8 mouse cellular contexts compared by ENCODE assay signal in the genomic region with DNA sequence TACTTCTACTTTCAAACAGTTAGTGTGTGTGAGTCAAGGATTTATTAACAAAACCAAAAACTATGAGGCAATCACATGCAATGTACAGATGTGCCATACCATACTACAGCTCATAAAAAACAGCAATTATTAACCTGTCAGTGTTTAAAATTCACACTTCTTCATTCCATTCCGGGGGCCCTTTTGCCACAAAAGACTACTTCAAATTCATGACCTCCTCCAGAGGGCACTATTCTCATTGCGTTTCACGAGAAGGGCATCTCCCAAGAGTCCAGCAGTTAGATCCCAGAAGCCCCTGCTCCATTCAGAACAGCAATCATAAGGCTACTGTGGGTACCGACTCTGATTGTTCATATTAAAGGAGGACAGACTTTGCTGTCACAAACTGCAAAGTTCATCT.
A peak's percentile ranks its signal among the peaks of the same experiment; 100 is the strongest.
DNase-seq lines count a peak whose midpoint lies in the region.
"Had no signal": no experiment of that assay in that cellular context is flagged by ENCODE, and none has a peak within 500 bp of the region (broad histone marks: within the 10 kb centered on the region; RNA-seq: fewer than 3 reads in every experiment).

No protein-coding gene starts in this region.

- peak; percentile 11 for DNase-seq in heart, postnatal 4 days
- no peak for DNase-seq in heart, adult 8-10 months (ENCODE audit: low spot score)
- DNase-seq in 3T3-L1 (ENCODE audit: low read depth, low spot score) (peak; percentile 29), ES-CJ7 (ENCODE audit: low read depth, low spot score) (peak; percentile 63)
- DNase-seq in kidney, postnatal 36 days: peak; percentile 18 to 19
- DNase-seq in yolk sac, embryonic 10.5 days (ENCODE audit: low spot score): no peak
- no peak for DNase-seq in adrenal gland, adult 2 months
- DNase-seq: thymus, adult 18-20 months had no signal

Comparison
In these comparisons a context has a peak if more than half of its experiments do, and no peak if none do; other contexts are left out.
1. DNase-seq: peak in heart, postnatal 4 days (single experiment), 3T3-L1 (single experiment), ES-CJ7 (single experiment) and kidney, postnatal 36 days (2 of 2); none in heart, adult 8-10 months (single experiment), yolk sac, embryonic 10.5 days (single experiment) and adrenal gland, adult 2 months (single experiment).